Mouse (Mus musculus) kidney, embryonic 16.5 days (tissue): ENCODE measurements around the gene Slc9a9. TPM values are rescaled to one million over a fixed set of nuclear protein-coding genes. Genes with fewer than 3 reads are reported as not detected.

Source experiments
- ATAC-seq: fragments of 200-750 bp; cut with Nextera tagmentation; 2 replicates; pipeline ENCODE4 v1.8.0; 2017; ENCODE audit warnings: moderate TSS enrichment; ENCODE audit not compliant: low FRiP score, low TSS enrichment
- H3K27ac ChIP-seq: fragments of 300-500 bp; sonication (generic); 2 replicates; pipeline ENCODE4 v1.5.1; 2014; ENCODE audit warnings: low read length
- H3K27me3 ChIP-seq: fragments of 300-500 bp; sonication (generic); 2 replicates; pipeline ENCODE4 v1.6.1; 2014; ENCODE audit warnings: low read length, control low read depth, mixed read lengths; ENCODE audit not compliant: insufficient read depth
- H3K36me3 ChIP-seq: fragments of 300-500 bp; sonication (generic); 2 replicates; pipeline ENCODE4 v1.6.1; 2014; ENCODE audit warnings: low read length, control low read depth, mixed read lengths; ENCODE audit not compliant: insufficient read depth
- H3K4me1 ChIP-seq: fragments of 300-500 bp; sonication (generic); 2 replicates; pipeline ENCODE4 v1.6.1; 2014; ENCODE audit warnings: low read length, control low read depth, mixed read lengths; ENCODE audit not compliant: insufficient read depth
- H3K4me2 ChIP-seq: fragments of 300-500 bp; sonication (generic); replicated peaks from 2 replicates; pipeline ENCODE4 v1.6.1; 2014; ENCODE audit warnings: low read depth, low read length
- H3K4me3 ChIP-seq: fragments of 300-500 bp; sonication (generic); 2 replicates; pipeline ENCODE4 v1.5.1; 2014; ENCODE audit warnings: mild to moderate bottlenecking, low read length
- H3K9ac ChIP-seq: fragments of 300-500 bp; sonication (generic); replicated peaks from 2 replicates; pipeline ENCODE4 v1.6.1; 2014; ENCODE audit warnings: low read length
- H3K9me3 ChIP-seq: fragments of 300-500 bp; sonication (generic); 2 replicates; pipeline ENCODE4 v1.6.1; 2016; ENCODE audit warnings: low read length, control low read depth
- WGBS: fragments of 180-500 bp; shearing (Covaris S2); extraction: QIAGEN DNeasy Blood & Tissue Kit; methylation state at CpG from one replicate; pipeline ENCODE4 v1.1.7; 2014; 5-methylcytosine and 5-hydroxymethylcytosine counted together
- polyA plus RNA-seq: library from polyadenylated mRNA; unstranded; fragments of >200 nt; fragmentation: Nextera tagmentation; extraction: Ambion mirVana; gene quantifications from 2 replicates; pipeline ENCODE4 v1.2.1, GENCODE M21; 2015

Gene Slc9a9
- polyA plus RNA-seq, 1 experiment from 2014 or later: 4.3 TPM

GRCm38 (mm10) chr9:94882517-94882916, 212.8 kb downstream of the Slc9a9 start:
- Histone ChIP-seq H3K4me2 (no peak overlapping the region), H3K9ac (no peak overlapping the region), H3K4me1 (no peaks in the 10 kb centered on the region), H3K36me3 (no peaks in the 10 kb centered on the region), H3K27ac (no peak overlapping the region), H3K9me3 (no peaks in the 10 kb centered on the region), H3K4me3 (no peak overlapping the region), H3K27me3 (no peaks in the 10 kb centered on the region)
- ATAC-seq: no peak
- 89% methylated on average over 3 of the region's 3 CpGs for WGBS

- Histone ChIP-seq H3K9ac (no peak overlapping the region), H3K27me3 (no peaks in the 10 kb centered on the region), H3K27ac (no peak overlapping the region), H3K4me2 (no peak overlapping the region), H3K4me3 (no peak overlapping the region), H3K9me3 (no peaks in the 10 kb centered on the region), H3K4me1 (no peaks in the 10 kb centered on the region), H3K36me3 (no peaks in the 10 kb centered on the region)
- WGBS: 58% methylated on average over 5 of the region's 5 CpGs
- ATAC-seq: peak; percentile 42; the same call in 1 of the 2 replicates
These were observed 213.7 kb downstream of the Slc9a9 start for GRCm38 (mm10) chr9:94883435-94883834.

- H3K4me3 ChIP-seq: no peak overlapping the region
- WGBS: 79% methylated on average over 1 of the region's 1 CpGs
- ATAC-seq: no peak
- no peaks in the 10 kb centered on the region for H3K27me3 ChIP-seq
- H3K9ac ChIP-seq: no peak overlapping the region
- no peak overlapping the region for H3K4me2 ChIP-seq
- no peaks in the 10 kb centered on the region for H3K4me1 ChIP-seq
- no peaks in the 10 kb centered on the region for H3K9me3 ChIP-seq
- H3K27ac ChIP-seq: no peak overlapping the region
- no peaks in the 10 kb centered on the region for H3K36me3 ChIP-seq
These were observed 215.4 kb downstream of the Slc9a9 start for GRCm38 (mm10) chr9:94885151-94885550.

- Histone ChIP-seq H3K9ac (no peak overlapping the region), H3K27ac (no peak overlapping the region), H3K27me3 (no peaks in the 10 kb centered on the region), H3K4me3 (no peak overlapping the region), H3K36me3 (no peaks in the 10 kb centered on the region), H3K4me2 (no peak overlapping the region), H3K4me1 (no peaks in the 10 kb centered on the region), H3K9me3 (no peaks in the 10 kb centered on the region)
- no peak for ATAC-seq
These were observed 219.9 kb downstream of the Slc9a9 start for GRCm38 (mm10) chr9:94889647-94890046.

- Histone ChIP-seq H3K9ac (no peak overlapping the region), H3K4me3 (no peak overlapping the region), H3K9me3 (no peaks in the 10 kb centered on the region; the same call in 1 of the 2 replicates), H3K27me3 (no peaks in the 10 kb centered on the region), H3K27ac (no peak overlapping the region), H3K36me3 (no peaks in the 10 kb centered on the region), H3K4me1 (no peaks in the 10 kb centered on the region), H3K4me2 (no peak overlapping the region)
- no peak for ATAC-seq
- WGBS: 81% methylated on average over 5 of the region's 5 CpGs
These were observed 226.2 kb downstream of the Slc9a9 start for GRCm38 (mm10) chr9:94895882-94896281.

GRCm38 (mm10) chr9:94904180-94904579, 234.5 kb downstream of the Slc9a9 start:
- no peak for ATAC-seq
- no peaks in the 10 kb centered on the region for H3K27me3 ChIP-seq

GRCm38 (mm10) chr9:94907020-94907610, 237.4 kb downstream of the Slc9a9 start:
- Histone ChIP-seq H3K4me3 (no peak overlapping the region), H3K27ac (no peak overlapping the region), H3K36me3 (no peaks in the 10 kb centered on the region), H3K4me2 (no peak overlapping the region), H3K9ac (no peak overlapping the region), H3K27me3 (no peaks in the 10 kb centered on the region), H3K4me1 (no peaks in the 10 kb centered on the region), H3K9me3 (no peaks in the 10 kb centered on the region)
- no peak for ATAC-seq
- 91% methylated on average over 4 of the region's 4 CpGs for WGBS

More at GRCm38 (mm10) chr9:94904180-94904579, 234.5 kb downstream of the Slc9a9 start:
- peaks cover 4% of the 10 kb centered on the region for H3K9me3 ChIP-seq
- no peak overlapping the region for H3K4me2 ChIP-seq
- H3K36me3 ChIP-seq: no peaks in the 10 kb centered on the region
- H3K4me1 ChIP-seq: no peaks in the 10 kb centered on the region
- no peak overlapping the region for H3K9ac ChIP-seq
- no peak overlapping the region for H3K4me3 ChIP-seq
- no peak overlapping the region for H3K27ac ChIP-seq

- Histone ChIP-seq H3K9me3 (no peaks in the 10 kb centered on the region), H3K36me3 (no peaks in the 10 kb centered on the region), H3K9ac (no peak overlapping the region), H3K4me2 (no peak overlapping the region), H3K4me3 (no peak overlapping the region), H3K27ac (no peak overlapping the region), H3K27me3 (no peaks in the 10 kb centered on the region), H3K4me1 (no peaks in the 10 kb centered on the region)
- no peak for ATAC-seq
- 78% methylated on average over 9 of the region's 9 CpGs for WGBS
These were observed 242.4 kb downstream of the Slc9a9 start for GRCm38 (mm10) chr9:94912071-94912470.

GRCm38 (mm10) chr9:94922062-94922461, 252.4 kb downstream of the Slc9a9 start:
- no peaks in the 10 kb centered on the region for H3K4me1 ChIP-seq
- H3K9ac ChIP-seq: no peak overlapping the region
- no peak overlapping the region for H3K4me2 ChIP-seq
- ATAC-seq: no peak
- no peaks in the 10 kb centered on the region for H3K9me3 ChIP-seq
- H3K36me3 ChIP-seq: no peaks in the 10 kb centered on the region
- no peak overlapping the region for H3K27ac ChIP-seq
- no peak overlapping the region for H3K4me3 ChIP-seq
- 49% methylated on average over 5 of the region's 5 CpGs for WGBS
- H3K27me3 ChIP-seq: no peaks in the 10 kb centered on the region

GRCm38 (mm10) chr9:94925845-94926244, 256.1 kb downstream of the Slc9a9 start:
- no peak overlapping the region for H3K27ac ChIP-seq
- no peaks in the 10 kb centered on the region for H3K27me3 ChIP-seq
- ATAC-seq: no peak
- peaks cover 11% of the 10 kb centered on the region; the same call in 1 of the 2 replicates for H3K9me3 ChIP-seq
- H3K4me3 ChIP-seq: no peak overlapping the region
- WGBS: 76% methylated on average over 3 of the region's 3 CpGs
- H3K9ac ChIP-seq: no peak overlapping the region
- no peaks in the 10 kb centered on the region for H3K4me1 ChIP-seq
- H3K4me2 ChIP-seq: no peak overlapping the region
- no peaks in the 10 kb centered on the region for H3K36me3 ChIP-seq
